Mouse (Mus musculus): ENCODE measurements around the gene Tnpo1. TPM values are rescaled to one million over a fixed set of nuclear protein-coding genes. Genes with fewer than 3 reads are reported as not detected.

Gene Tnpo1
- polyA plus RNA-seq (2014; fragmentation: Illumina TruSeq; extraction: RNeasy Lipid Tissue Mini Kit (QIAGEN cat#74804); ENCODE audit: low read depth, low replicate concordance): 42.2 TPM

DNA sequence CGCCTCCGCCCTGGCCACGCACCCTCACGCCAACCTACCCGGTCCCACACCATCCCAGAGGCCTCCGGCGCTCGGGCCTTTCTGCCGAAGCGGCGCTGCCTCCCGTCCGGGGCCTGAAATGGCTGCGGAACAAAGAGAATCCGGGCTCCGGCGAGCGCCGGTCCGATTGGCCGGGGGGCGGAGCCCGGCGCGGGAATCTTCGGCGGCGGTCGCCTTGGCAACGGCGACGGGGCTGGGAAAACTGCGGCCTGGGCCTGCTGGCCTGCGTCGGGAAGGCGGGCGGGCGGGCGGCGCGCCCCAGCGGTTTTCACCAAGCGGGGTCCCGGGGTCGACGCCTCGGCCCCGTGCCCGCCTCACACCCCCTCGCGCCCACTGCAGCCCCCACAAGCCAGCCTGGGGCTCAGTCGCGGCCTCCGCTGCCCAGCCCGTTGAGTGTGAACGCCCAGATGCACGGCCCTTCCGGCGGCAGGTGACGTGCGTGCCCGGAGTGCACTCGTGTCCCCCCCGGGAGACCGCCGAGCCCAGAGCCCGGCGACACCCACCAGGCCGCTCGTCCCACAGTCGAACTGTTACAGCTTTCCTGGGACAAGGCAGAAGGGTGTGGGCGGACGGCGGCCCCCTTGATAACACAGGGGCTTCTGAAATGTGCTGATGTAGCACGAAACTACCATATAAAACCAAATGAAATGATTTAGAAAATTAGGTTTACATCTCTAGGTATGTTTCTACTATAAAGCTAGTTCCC, at the start of gene Tnpo1:
TSS of gene Tnpo1 (minus strand) at position 172 of the 745 bp plus-strand sequence.

DNA sequence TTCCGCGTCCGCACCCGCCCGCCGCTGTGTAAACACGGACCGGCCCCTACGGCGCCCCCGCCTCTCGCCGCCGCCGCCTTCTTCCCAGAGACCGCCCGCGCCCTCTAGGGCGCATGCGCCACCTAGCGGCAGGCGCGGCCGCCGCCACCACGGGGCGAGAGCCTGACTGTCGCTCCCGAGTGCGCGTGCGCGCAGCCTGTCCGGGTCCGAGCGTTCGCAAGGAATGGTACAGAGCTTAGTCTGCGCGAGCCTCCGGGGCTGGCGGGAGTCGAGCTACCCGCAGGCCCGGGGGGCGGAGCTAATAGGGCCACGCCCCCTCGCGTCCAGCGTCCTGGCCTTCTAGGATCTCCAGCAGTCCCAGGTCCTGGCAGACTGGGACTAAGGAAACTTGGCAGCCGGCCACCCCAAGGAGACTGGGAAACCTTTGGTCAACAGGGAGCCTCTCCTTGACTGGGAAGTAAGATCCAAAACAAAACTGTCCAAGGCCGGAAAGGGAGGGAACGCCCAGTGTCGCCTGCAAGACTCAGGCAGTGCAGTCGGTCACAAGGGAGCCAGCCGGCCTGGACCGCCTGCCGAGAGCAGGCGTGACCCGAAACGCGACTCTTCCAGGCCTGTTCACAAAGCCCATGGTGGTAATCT, 110.9 kb downstream of the Tnpo1 start, which contains the start of gene Fcho2:
TSS of gene Fcho2 (minus strand) at position 303 of the 639 bp plus-strand sequence.

Other genes with a start within 250 kb of the Tnpo1 start
- not detected for gene Tmem171, start 231.6 kb downstream of the Tnpo1 start, polyA plus RNA-seq (2014; fragmentation: Illumina TruSeq; extraction: RNeasy Lipid Tissue Mini Kit (QIAGEN cat#74804); ENCODE audit: low read depth, low replicate concordance)
- gene Fcho2, start 110.9 kb downstream of the Tnpo1 start, polyA plus RNA-seq (2014; fragmentation: Illumina TruSeq; extraction: RNeasy Lipid Tissue Mini Kit (QIAGEN cat#74804); ENCODE audit: low read depth, low replicate concordance): 28.4 TPM
- 10.5 TPM for gene 1700024P04Rik, start 58.2 kb upstream of the Tnpo1 start, polyA plus RNA-seq (2014; fragmentation: Illumina TruSeq; extraction: RNeasy Lipid Tissue Mini Kit (QIAGEN cat#74804); ENCODE audit: low read depth, low replicate concordance)